Mouse (Mus musculus) left cerebral cortex, postnatal 36 days (tissue): Measurements from ENCODE around the gene Ctnna2. TPM values are rescaled to one million over a fixed set of nuclear protein-coding genes. Genes with fewer than 3 reads are reported as not detected.

Experiments used
- DNase-seq, 2 experiments: peaks; one replicate each; pipeline ENCODE4 v3.0.0; 2021 to 2022; ENCODE audit warnings: low spot score in 2 of 2, mixed read lengths in 1 of 2
- intact Hi-C: fragments of 180-260 bp; cut with DNase I; formaldehyde crosslinking; loops from one replicate; pipeline ENCODE4 v1.15.1; 2025
- total RNA-seq, 2 experiments: library from RNA; stranded (reverse); gene quantifications; 2 replicates each; pipeline ENCODE4 v1.2.3; 2021

The Ctnna2 gene
- total RNA-seq, 2 experiments from 2014 or later = 115 to 122 TPM

DNA sequence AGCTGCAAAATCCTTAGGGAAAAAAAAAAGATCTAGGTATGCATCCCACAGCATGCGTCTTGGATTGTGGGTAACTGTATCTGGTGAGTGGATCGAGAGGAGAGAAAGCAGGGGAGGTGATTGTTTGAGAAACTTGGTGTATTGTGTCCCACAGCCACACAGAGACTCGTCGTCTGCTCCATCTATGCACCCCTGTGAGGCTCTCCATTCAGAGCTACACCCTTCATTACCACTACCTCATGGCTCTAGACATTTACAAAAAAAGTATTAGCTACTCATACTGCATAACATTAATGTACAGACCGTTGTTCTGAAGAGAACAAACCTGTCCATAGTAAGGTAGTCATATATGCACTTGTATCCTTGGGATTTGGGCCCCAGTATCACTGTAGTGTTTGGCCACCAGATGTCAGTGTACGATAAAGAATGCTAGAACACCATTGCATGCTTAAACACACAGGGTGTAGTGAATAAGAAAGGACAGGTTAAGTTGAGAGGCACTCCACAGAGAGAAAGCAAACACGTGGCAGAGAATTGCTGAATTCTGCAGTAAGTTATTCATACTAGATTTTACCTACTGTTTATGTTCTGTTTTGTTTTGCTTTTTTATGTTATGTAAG lies 350.8 kb downstream of the Ctnna2 start:
- intact Hi-C loops = loop anchor here (5.0 kb wide), 1 partner anchor 884 kb away; no protein-coding TSS in a partner anchor
- DNase-seq = no peak

DNA sequence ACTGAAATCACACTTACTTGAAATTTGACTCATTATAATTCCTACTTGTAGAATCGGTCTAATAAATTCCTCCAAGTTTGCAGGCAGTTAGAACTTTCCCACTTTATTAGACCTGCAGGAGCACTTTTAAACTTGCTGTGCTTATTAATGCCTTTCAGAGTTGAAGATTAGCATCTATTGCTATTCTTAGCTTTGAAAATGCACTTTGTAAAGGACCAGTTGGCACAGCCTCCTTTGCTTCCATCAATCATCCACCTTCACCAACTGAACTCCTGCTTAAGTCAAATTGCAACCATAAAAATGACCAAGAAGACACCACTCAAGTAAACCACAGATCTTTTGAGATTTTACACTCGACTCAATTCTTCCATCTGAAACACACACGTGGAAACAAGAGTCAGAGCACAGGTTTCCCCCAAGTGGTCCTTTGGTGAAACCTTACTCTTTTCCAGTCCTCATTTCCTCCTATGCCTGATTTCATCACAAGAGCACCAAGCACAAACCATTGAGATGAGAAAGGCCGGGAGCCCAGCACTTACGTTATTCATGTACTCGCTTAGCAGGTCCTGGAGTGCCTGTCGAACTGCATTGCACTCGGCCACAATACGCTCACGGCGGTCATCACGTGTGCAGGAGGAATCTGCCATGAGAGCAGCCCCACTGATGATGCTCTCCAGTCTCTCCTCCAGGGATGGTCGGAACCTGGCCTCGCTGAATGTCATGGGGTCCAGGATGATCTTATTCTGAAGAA lies 374.7 kb downstream of the Ctnna2 start:
- DNase-seq = no peak
- intact Hi-C loops = no loop called here

DNA sequence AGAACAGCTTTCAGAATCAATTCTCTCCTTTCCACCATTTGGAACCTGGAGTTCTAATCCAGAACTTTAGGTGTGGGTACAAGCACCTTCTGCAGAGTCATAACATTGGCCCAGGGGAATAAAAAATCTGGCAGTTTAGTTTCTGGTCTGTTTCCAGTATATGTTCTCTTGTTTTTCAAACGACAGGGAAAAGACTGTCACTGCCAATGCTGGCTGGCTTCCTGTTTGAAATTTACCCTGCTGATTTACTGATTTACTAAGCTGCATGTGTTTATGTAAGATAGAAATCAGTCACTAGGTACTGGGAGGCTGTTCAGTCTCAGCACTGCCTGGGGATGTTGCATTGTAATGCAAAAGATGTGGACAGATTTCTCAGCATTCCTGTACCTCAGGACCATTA lies 375.6 kb downstream of the Ctnna2 start:
- intact Hi-C loops = no loop called here
- DNase-seq = no peak

DNA sequence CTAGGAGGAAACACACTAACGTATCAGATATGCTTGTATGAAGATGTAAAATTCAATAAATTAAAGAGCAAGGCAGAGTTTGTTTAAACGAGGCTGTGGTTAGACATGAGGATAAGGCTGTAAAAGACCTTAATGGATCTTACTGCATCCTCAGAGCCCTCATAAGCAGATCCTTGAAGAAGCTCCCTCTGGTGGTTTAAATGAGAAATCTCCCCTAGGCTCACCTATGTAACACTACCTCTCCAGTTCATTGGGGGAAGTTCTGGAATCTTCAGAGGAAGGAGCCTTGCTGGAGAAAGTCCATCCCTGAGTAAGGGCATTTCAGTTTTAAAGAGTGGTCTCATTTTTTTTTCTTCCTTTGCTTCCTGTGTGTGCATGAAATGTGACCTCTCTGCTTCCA lies 380.3 kb downstream of the Ctnna2 start:
- DNase-seq = no peak
- intact Hi-C loops = no loop called here

DNA sequence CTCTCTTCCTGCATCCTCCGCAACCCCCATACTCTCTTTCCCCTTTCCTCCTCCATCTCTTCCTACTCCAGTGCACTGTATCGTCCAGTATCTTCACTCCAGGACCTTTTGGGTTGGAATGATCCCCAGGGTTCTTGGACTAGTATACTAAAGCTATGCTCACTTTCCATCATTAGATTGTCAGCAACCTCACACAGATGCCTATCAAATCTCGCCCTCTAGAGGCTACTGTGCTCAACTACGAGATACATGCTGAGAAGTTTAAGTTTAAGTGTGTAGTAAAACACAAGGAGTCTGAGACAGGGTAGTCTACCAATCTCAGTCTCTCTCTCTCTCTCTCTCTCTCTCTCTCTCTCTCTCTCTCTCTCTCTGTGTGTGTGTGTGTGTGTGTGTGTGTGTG lies 396.9 kb downstream of the Ctnna2 start:
- no peak for DNase-seq
- intact Hi-C loops = no loop called here

DNA sequence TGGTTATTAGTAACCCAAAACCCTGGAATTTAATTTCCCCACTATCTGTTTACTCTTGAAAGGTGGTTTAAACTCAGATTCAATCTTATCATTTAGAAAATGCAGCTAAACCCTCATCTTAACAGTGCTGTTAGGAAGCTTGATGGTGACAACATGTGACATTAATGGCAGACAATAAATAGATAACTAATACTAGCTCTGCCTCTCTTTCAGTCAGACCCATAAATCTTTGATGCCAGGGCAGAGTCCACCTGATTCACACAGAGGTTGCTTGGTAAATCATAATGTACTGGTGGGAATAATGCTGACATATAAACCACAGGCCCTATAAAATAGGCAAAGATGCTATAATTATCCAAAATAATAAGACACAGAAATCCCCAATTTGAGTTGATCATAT lies 398.6 kb downstream of the Ctnna2 start:
- no peak for DNase-seq
- intact Hi-C loops = no loop called here

DNA sequence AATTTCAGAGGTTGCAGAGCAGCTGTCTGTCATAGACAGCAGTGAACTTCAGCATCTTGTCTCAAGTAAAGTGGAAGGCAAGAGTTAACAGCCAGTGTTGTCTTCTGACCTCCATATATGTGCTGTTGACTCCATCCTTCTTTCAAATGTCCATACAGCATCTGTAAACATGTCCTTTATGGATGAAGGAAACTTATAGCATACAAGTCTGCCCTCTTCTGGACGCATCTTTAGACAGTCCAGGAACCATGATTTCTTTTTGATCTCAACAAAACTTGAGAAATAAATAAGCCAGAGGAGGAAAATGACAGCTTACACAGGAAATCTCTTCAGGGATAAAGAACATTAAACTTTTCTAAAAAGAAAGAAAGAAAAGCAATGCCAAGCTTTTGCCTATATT lies 400.9 kb downstream of the Ctnna2 start:
- no peak for DNase-seq
- intact Hi-C loops = loop anchor here (5.0 to 10.0 kb wide), 2 partner anchors 134 to 331 kb away; no protein-coding TSS in a partner anchor

DNA sequence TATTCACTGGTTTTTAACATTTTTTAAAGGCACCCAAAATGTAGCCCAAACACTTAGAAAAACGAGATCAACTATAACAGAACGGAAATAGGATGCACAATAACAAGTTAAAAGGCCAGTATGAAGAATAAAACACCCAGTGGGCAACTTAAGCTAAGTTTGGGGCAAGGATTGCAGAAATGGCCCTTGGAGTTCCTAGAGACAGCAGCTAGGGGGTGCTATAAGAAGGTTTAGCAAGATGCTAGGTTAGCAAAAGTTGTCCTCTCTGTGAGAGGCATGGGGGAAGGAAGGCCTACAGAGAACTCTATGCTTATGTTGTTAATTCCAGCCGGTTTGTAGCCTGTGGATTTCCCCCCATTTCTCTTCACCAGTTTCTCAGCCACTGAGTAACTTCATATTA lies 401.9 kb downstream of the Ctnna2 start:
- no peak for DNase-seq
- intact Hi-C loops = loop anchor here (5.0 to 10.0 kb wide), 2 partner anchors 133 to 330 kb away; no protein-coding TSS in a partner anchor

DNA sequence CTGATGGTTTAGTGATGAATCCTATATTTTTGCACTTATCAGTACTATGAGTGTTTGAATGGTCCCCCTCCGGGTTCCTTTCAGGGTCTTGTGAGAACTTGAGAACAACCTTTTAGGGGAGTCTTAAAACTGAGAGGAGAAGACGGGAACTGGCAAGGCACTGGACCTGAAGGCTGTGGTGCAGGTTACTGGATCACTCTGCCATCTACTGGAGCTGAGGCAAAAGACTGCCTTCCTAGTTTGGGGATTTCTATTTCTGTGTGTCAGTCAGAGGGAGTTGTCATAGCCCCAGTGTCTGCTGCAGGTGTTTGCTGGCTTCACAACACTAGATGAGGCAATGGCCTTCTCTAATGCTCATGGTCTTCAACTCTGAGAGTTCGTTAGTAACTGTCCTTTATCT lies 406.9 kb downstream of the Ctnna2 start:
- intact Hi-C loops = loop anchor here (10.0 kb wide), 1 partner anchor 128 kb away; no protein-coding TSS in a partner anchor
- DNase-seq = peak; percentile 35 to 41

DNA sequence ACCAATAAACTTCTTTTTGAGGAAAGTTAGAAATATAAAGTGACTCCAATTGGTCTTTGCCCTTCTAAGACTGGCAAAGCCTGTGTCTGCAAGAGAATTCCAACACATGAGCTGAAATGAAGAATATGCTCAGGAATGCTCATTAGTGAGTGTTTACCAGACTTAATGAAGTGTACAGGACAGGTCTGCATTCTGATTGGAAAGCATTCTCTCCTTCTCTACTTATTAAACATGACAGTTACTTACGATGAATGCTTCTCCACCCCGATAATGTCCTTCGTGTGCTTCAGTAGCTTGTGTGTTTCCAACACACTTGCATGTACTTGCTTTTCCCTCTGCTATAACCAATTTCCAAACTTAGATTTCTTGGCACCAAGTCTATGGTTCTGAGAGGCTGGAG lies 409.6 kb downstream of the Ctnna2 start:
- intact Hi-C loops = loop anchor here (10.0 kb wide), 1 partner anchor 125 kb away; no protein-coding TSS in a partner anchor
- no peak for DNase-seq

DNA sequence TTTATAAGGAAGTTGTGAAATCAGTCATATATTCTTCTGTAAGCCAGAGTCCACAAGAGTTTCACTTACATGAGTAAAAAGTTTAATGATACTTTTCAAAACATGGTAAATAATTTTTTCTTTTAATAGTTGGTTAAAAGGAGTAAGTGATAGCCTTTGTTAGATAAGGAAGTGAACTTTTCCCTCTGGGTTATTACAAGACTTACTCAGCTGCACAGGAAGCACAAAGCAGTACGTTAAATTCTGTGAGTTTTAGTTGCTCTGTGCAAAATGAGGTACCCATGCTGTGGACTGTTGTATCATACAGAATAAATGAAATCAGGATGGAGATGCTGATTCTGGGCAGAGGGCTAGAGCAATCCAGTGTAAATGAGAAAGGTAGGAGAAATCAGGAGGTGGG lies 423.3 kb downstream of the Ctnna2 start:
- no peak for DNase-seq
- intact Hi-C loops = no loop called here

DNA sequence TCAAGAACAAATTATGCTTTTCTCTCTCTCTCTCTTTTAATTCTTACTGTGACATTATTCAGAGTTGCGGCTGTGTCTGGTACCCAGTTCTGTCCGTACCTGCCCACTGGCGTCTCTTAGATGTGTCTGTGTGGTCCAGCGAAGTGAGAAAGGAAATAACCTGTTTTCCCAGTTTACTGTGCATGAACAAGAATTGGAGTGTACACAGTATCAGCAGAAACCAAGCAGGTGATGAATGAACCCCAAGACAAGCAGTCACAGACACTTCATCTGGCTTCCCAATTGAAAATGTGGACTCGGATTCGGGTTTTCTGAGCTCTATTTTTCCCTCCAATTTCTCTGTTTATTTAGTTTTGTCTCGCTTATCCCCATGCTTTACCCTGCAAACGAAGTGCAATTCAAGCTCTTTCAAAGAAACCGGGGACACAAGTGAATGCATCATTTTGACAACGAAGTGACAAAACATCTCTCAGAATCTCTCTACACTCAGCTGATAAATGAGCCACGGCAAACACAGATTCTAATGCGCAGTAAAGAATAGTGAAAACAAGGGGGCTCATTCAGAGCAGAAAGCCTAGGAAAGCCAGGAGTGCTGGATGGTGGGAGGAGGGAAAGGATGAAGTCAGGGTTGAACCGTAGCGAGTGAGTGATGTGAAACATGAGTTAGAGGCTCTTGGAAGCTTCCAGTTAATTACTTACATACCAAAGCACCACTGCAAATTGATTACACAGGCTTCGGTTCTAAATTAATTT lies 442.3 kb downstream of the Ctnna2 start:
- intact Hi-C loops = no loop called here
- no peak for DNase-seq

DNA sequence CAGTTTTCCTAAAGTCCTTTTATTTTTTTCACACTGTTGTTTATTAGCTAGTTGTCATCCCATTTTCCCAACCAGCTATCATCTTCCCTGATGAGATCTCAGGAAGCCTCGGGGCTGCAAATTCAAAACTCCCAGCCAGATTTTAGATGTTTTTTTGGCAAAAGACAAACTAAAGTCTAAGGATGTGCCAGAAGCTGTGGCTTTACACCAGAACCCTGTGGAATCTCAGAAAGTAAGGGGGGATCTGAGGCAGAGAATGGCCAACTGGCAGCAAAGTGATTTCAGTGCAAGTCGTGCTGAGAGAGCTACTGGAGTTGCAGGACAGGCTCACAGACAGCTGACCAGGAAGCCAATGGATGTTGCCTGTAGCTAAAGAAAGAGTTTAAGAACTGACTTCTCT lies 451.9 kb downstream of the Ctnna2 start:
- intact Hi-C loops = no loop called here

DNA sequence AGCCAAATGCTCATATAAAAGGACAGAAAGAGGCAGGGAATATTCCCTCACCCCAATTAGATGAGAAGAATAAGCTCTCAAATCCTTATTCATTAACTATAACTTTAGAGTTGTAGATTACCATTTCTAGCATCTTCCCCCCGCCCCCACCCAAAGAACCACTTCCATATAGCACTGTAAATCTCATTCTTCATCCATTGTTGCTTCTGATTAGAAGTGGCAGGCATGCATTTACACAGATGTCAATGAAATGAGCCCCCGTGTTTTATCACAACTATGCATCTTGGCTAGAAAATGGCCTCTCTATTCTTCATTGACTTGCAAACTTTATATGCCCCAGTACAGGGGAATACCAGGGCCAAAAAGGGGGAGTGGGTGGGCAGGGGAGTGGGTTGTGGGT lies 457.7 kb downstream of the Ctnna2 start:
- intact Hi-C loops = no loop called here

More for the DNA sequence above, 451.9 kb downstream of the Ctnna2 start:
- no peak for DNase-seq

DNA sequence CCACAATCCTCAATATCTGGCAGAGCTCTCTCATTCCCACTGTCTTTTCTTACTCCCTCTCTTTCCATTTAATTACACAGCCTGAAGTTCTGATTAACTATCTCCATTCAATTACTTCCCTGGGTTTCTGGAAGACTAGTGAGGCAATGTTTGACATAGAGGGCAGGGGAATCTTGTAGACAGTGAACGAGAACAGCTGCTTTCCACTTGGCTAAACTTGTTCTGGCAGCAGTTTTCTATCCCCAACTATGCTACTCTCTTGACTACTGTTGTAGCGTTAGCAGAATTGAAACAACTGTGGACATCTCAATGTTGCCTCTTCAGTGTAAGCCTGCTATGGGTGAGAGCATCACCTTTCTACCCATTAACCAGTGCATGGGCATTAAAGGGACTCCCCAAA lies 463.0 kb downstream of the Ctnna2 start:
- intact Hi-C loops = no loop called here
- DNase-seq = no peak

More for the DNA sequence above, 457.7 kb downstream of the Ctnna2 start:
- DNase-seq = no peak

DNA sequence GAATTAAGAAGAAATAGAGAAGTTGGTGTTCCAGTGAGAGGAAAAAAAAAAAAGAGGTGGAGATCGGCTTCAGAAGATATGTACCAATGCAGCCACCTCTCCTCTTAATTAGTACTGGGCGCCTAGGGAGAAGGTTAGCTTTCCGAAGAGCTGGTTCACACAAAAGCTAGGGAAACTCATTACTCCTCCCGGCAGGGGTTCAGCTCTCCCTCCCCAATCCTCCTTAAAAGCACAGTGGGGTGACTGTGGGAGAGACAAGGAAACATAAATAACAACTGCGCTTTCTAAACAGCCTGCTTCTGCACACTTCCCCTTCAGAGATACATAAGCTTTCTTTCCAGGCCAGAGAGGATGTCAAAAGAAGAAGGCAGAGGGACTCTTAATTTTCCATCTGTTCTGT lies 467.7 kb downstream of the Ctnna2 start:
- intact Hi-C loops = no loop called here
- no peak for DNase-seq

DNA sequence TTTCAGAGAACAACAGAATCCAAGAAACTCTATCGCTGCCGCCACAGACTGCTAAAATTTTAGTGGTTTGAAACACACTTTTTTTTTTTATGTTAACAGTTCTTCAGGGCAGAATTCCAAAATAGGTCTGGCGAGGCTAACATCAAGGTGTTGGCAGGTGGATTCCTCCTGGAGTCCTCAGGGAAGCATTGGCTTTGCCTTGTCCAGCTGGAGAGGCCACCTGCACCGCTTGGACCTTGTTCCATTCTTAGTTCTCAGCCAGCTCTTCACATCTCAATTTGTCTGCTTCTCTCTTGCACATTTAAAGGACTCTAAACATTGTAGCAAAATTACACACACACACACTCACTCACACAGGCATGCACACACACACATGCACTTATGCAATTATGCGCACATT lies 487.8 kb downstream of the Ctnna2 start:
- intact Hi-C loops = no loop called here
- no peak for DNase-seq

DNA sequence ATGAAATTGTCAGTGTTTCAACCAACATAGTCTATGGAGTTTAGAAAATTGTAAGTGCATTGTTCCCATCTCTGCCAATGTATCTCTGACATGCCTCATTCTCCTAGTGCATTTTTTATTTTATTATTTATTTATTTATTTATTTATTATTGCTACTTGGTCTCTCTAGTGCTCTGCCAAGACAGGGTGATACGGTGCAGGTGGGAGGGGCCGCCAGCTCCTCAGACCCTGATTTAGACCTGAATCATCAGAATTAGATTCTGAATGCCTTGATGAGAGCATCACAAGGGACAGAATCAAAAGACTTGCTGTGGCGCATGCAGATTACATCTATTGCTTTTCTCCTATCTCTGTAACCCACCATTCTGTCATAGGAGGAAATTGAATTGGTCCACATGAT lies 492.8 kb downstream of the Ctnna2 start:
- no peak for DNase-seq
- intact Hi-C loops = no loop called here

DNA sequence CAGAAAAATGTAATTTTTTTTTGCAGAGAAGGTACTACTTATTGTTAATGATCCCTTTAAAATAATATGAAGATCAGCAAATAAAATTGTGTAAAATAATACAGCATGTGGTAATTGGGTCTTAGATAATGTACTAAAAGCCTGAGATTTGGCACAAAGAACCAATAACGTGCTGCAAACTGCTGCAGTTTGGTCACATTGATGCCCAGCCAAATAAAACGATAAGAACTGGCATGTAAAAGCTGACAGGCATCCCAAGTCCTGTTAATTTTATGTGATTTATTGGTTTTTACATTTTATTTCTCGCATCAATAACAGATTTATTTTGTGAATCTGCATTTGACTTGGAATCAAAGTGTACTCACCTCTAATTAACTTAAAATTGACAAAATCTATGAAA lies 497.4 kb downstream of the Ctnna2 start:
- DNase-seq = no peak
- intact Hi-C loops = no loop called here

DNA sequence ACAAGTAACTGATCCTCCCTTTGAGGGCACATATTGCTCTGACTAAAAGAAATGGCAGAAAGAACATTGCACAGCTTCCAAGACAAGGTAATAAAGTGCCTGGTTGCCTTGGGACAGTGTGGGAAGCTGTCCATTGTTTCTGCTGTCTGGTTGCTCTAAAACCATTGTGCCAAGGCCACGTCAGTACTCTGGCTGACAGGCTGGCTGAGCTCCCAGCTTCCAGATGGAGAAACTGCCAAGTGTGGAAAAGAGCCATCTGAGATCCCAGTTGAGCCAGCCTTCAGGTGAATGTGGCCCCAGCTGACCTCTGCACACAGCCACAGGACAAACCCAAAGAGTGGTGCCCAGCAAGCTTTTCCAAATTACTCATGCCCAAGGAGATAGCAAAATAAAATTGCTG lies 504.1 kb downstream of the Ctnna2 start:
- intact Hi-C loops = no loop called here
- DNase-seq = peak; percentile 68 to 75

DNA sequence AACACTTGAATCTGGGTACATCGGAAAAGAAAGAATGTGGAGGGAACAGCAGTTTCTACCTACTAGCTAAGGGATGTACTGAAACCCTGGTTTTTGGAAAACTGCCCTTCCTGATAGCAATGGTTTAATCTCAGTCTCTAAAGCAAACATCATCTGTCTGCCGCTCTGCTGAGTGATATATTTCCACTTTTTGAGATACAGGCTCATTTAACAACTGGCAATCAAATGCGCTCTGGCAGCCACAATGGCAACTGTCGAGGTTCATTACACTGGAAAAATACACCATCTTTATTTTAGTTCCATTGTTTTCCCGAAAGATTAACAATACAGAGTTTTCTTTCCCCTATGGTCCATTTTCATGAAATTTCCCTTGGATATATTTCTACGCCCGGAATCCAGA lies 506.2 kb downstream of the Ctnna2 start:
- intact Hi-C loops = no loop called here

More for the DNA sequence above, 506.2 kb downstream of the Ctnna2 start:
- DNase-seq = no peak
